Mouse (Mus musculus) erythroblast, embryonic 14.5 days (primary cell): ENCODE results near the gene Lifr.

Experiments
- GATA1 ChIP-seq: IDR thresholded peaks from 2 replicates; pipeline ENCODE4 v1.6.1; 2012; ENCODE audit warnings: low read length, inconsistent platforms, mixed read lengths
- TAL1 ChIP-seq: IDR thresholded peaks from 3 replicates; pipeline ENCODE4 v1.6.1; 2012; ENCODE audit warnings: low read length, inconsistent platforms, mixed read lengths

GRCm38 (mm10) chr15:7105224-7105623, 14.8 kb downstream of the Lifr start:
- TF ChIP-seq TAL1 (no peak), GATA1 (no peak)
